Mouse (Mus musculus) hindbrain, embryonic 16.5 days (tissue): ENCODE data around the gene Zfp691. TPM values are rescaled to one million over a fixed set of nuclear protein-coding genes. Genes with fewer than 3 reads are reported as not detected.
A peak's percentile ranks its signal among the peaks of the same experiment; 100 is the strongest.

Experiments used
- ATAC-seq: fragments of 200-750 bp; cut with Nextera tagmentation; 2 replicates; pipeline ENCODE4 v1.8.0; 2017; ENCODE audit warnings: moderate TSS enrichment, moderate library complexity
- H3K27ac ChIP-seq: fragments of 300-500 bp; sonication (generic); 2 replicates; pipeline ENCODE4 v1.5.1; 2014; ENCODE audit warnings: low read depth, mild to moderate bottlenecking, control low read depth, low read length, moderate library complexity
- H3K27me3 ChIP-seq: fragments of 300-500 bp; sonication (generic); replicated peaks from 2 replicates; pipeline ENCODE4 v1.6.1; 2014; ENCODE audit warnings: low read length; ENCODE audit not compliant: control insufficient read depth, insufficient read depth
- H3K36me3 ChIP-seq: fragments of 300-500 bp; sonication (generic); 2 replicates; pipeline ENCODE4 v1.6.1; 2014; ENCODE audit warnings: mild to moderate bottlenecking, low read length, moderate library complexity, mixed read lengths; ENCODE audit not compliant: control insufficient read depth, insufficient read depth
- H3K4me1 ChIP-seq: fragments of 300-500 bp; sonication (generic); 2 replicates; pipeline ENCODE4 v1.6.1; 2014; ENCODE audit warnings: low read depth, low read length; ENCODE audit not compliant: control insufficient read depth, insufficient read depth
- H3K4me2 ChIP-seq: fragments of 300-500 bp; sonication (generic); 2 replicates; pipeline ENCODE4 v1.6.1; 2014; ENCODE audit warnings: mild to moderate bottlenecking, low read length, control low read depth, moderate library complexity
- H3K4me3 ChIP-seq: fragments of 300-500 bp; sonication (generic); 2 replicates; pipeline ENCODE4 v1.5.1; 2014; ENCODE audit warnings: mild to moderate bottlenecking, low read length, control low read depth, moderate library complexity
- H3K9ac ChIP-seq: fragments of 300-500 bp; sonication (generic); 2 replicates; pipeline ENCODE4 v1.6.1; 2014; ENCODE audit warnings: low read depth, mild to moderate bottlenecking, control low read depth, low read length, moderate library complexity
- H3K9me3 ChIP-seq: fragments of 300-500 bp; sonication (generic); 2 replicates; pipeline ENCODE4 v1.6.1; 2014; ENCODE audit warnings: mild to moderate bottlenecking, low read length, moderate library complexity; ENCODE audit not compliant: control insufficient read depth
- WGBS: fragments of 180-500 bp; shearing (Covaris S2); extraction: QIAGEN DNeasy Blood & Tissue Kit; methylation state at CpG from one replicate; pipeline ENCODE4 v1.1.7; 2014; 5-methylcytosine and 5-hydroxymethylcytosine counted together
- polyA plus RNA-seq: library from polyadenylated mRNA; unstranded; fragments of >200 nt; fragmentation: Nextera tagmentation; extraction: Ambion mirVana; gene quantifications from 2 replicates; pipeline ENCODE4 v1.2.1, GENCODE M21; 2015

The Zfp691 gene
- polyA plus RNA-seq, 1 experiment from 2014 or later = 2.9 TPM

GRCm38 (mm10) chr4:119178331-119178730 is 4.3 kb upstream of the Zfp691 start:
- ATAC-seq = no peak
- no peaks in the 10 kb centered on the region for H3K9me3 ChIP-seq
- peaks cover 5% of the 10 kb centered on the region for H3K4me1 ChIP-seq
- H3K4me2 ChIP-seq = no peak overlapping the region
- H3K27me3 ChIP-seq = no peaks in the 10 kb centered on the region
- no peaks in the 10 kb centered on the region for H3K36me3 ChIP-seq
- H3K4me3 ChIP-seq = no peak overlapping the region
- H3K27ac ChIP-seq = no peak overlapping the region
- 78% methylated on average over 18 of the region's 18 CpGs for WGBS
- no peak overlapping the region for H3K9ac ChIP-seq

GRCm38 (mm10) chr4:119177702-119178101 is 3.7 kb upstream of the Zfp691 start:
- Histone ChIP-seq H3K9me3 (no peaks in the 10 kb centered on the region), H3K4me1 (peaks cover 11% of the 10 kb centered on the region), H3K36me3 (no peaks in the 10 kb centered on the region), H3K4me3 (no peak overlapping the region), H3K27ac (no peak overlapping the region), H3K4me2 (no peak overlapping the region), H3K9ac (no peak overlapping the region), H3K27me3 (no peaks in the 10 kb centered on the region)
- 78% methylated on average over 5 of the region's 5 CpGs for WGBS
- ATAC-seq = no peak

- H3K4me2 ChIP-seq = peak overlapping the region; percentile 84
- WGBS = 38% methylated on average over 18 of the region's 18 CpGs
- H3K27me3 ChIP-seq = no peaks in the 10 kb centered on the region
- H3K9me3 ChIP-seq = no peaks in the 10 kb centered on the region
- peak overlapping the region; percentile 74 for H3K27ac ChIP-seq
- H3K4me1 ChIP-seq = peaks cover 13% of the 10 kb centered on the region
- ATAC-seq = no peak
- H3K36me3 ChIP-seq = no peaks in the 10 kb centered on the region; the same call in 1 of the 2 replicates
- peak overlapping the region; percentile 83 for H3K9ac ChIP-seq
- peak overlapping the region; percentile 62 for H3K4me3 ChIP-seq
These were observed 910 bp downstream of the Zfp691 start for GRCm38 (mm10) chr4:119172919-119173650.

DNA sequence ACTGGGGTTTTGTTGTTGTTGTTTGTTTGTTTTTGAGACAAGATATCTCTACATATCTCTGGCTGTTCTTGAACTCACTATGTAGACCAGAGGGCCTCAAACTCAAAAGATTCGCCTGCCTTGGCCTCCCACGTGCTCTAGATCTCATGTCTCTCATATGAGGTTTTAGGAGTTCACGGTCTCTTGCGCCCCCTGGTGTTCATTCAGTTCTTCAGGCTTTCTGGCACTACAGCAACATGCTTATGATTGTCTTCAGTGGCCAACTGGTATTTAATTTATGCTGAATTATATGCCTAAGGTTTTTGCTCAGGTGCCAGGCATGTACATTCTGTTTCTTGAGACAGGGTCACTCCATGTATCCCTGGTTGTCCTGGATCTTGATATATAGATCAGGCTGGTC is 6.3 kb downstream of the Zfp691 start:
- 2% methylated on average over 4 of the region's 4 CpGs for WGBS

DNA sequence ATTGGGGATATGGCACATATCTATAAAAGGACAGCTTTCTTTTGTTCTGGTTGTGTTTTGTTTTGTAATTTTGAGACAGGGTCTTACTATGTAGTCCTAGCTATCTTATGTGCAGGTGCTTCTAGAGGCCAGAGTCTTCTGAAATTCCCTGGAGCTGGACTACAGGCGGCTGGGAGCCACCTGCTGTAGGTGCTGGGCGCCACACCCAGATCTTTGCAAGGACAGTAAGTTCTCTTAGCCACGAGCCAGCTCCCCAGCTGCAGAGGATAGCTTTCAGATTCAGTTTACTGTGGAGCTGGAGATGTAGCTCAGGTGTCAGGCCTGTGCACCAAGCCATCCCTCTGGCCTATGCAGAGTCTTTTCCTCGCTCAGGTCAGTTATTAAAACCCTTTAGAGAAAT is 6.9 kb downstream of the Zfp691 start:
- Histone ChIP-seq H3K27me3 (no peaks in the 10 kb centered on the region), H3K4me1 (no peaks in the 10 kb centered on the region), H3K9ac (no peak overlapping the region), H3K36me3 (no peaks in the 10 kb centered on the region; the same call in 1 of the 2 replicates), H3K9me3 (no peaks in the 10 kb centered on the region), H3K27ac (no peak overlapping the region), H3K4me3 (no peak overlapping the region), H3K4me2 (no peak overlapping the region)
- ATAC-seq = no peak
- WGBS = 92% methylated on average over 4 of the region's 4 CpGs

More for the DNA sequence above, 6.3 kb downstream of the Zfp691 start:
- H3K9ac ChIP-seq = no peak overlapping the region
- no peak overlapping the region for H3K27ac ChIP-seq
- H3K27me3 ChIP-seq = no peaks in the 10 kb centered on the region
- ATAC-seq = peak; percentile 53; the same call in 1 of the 2 replicates
- no peak overlapping the region for H3K4me3 ChIP-seq
- peaks cover 2% of the 10 kb centered on the region for H3K4me1 ChIP-seq
- no peaks in the 10 kb centered on the region for H3K9me3 ChIP-seq
- H3K4me2 ChIP-seq = no peak overlapping the region
- H3K36me3 ChIP-seq = no peaks in the 10 kb centered on the region; the same call in 1 of the 2 replicates

DNA sequence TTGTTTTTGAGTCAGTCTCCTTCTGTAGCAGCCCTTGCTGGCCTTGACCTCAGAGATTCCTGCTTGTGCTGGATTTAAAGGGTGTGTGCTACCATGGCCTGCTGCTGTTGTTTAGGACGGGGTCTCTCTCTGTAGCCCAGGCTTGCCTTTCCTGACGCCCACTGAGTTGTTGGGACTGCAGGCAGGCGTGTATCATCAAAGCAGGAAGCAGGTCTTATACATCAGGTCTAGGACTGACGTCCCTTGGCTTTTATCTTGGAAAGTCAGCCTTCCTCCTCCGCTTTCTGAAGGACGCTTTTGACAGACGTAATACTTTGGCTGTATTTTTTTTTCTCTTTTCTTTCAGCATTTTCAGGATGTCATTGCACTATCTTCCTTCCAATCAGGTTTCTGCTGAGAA is 8.1 kb downstream of the Zfp691 start:
- Histone ChIP-seq H3K4me1 (no peaks in the 10 kb centered on the region), H3K27me3 (no peaks in the 10 kb centered on the region), H3K27ac (no peak overlapping the region), H3K9ac (no peak overlapping the region), H3K9me3 (no peaks in the 10 kb centered on the region), H3K4me2 (no peak overlapping the region), H3K4me3 (no peak overlapping the region), H3K36me3 (no peaks in the 10 kb centered on the region; the same call in 1 of the 2 replicates)
- 86% methylated on average over 7 of the region's 7 CpGs for WGBS
- no peak for ATAC-seq

DNA sequence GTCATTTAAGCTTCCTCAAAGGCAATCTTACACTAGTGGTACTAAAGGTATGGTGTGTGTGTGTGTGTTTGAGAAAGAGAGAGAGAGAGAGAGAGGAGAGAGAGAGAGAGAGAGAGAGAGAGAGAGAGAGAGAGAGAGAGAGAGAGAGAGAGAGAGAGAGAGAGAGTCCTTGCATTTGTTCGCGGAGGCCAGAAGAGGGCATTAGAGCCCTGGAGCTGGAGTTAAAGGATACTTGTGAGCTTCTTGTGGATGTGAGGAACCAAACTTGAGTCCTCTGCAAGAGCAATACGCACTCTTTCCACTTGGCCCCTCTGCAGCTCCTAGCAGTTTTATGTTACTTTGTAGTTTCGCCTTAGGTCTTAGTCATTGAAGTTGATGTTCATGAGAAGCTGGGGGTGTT is 11.0 kb downstream of the Zfp691 start:
- Histone ChIP-seq H3K27me3 (no peaks in the 10 kb centered on the region), H3K4me3 (no peak overlapping the region), H3K4me1 (no peaks in the 10 kb centered on the region), H3K9me3 (no peaks in the 10 kb centered on the region), H3K27ac (no peak overlapping the region), H3K36me3 (no peaks in the 10 kb centered on the region), H3K4me2 (no peak overlapping the region), H3K9ac (no peak overlapping the region)
- no peak for ATAC-seq
- 76% methylated on average over 4 of the region's 4 CpGs for WGBS

DNA sequence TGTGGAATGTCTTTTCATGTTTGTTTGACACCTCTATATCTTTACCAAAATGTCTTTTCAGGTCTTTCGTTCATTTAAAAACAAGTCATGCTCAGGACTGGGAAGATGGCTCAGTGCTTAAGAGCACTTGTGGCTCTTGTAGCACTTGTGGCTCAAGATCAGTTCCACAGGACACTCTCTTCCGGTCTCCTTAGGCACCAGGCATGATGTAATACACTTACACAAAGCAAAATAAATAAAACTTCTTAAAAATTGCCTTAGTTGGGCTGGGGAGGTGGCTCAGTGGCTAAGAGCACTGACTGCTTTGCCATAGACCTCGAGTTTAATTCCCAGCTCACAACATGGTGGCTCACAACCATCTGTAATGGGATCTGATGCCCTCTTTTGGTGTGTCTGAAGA is 12.6 kb downstream of the Zfp691 start:
- H3K36me3 ChIP-seq = no peaks in the 10 kb centered on the region
- no peaks in the 10 kb centered on the region for H3K27me3 ChIP-seq
- no peaks in the 10 kb centered on the region for H3K9me3 ChIP-seq
- ATAC-seq = no peak
- H3K4me3 ChIP-seq = no peak overlapping the region
- H3K9ac ChIP-seq = no peak overlapping the region
- no peaks in the 10 kb centered on the region for H3K4me1 ChIP-seq
- 77% methylated on average over 3 of the region's 3 CpGs for WGBS
- H3K27ac ChIP-seq = no peak overlapping the region
- no peak overlapping the region for H3K4me2 ChIP-seq

DNA sequence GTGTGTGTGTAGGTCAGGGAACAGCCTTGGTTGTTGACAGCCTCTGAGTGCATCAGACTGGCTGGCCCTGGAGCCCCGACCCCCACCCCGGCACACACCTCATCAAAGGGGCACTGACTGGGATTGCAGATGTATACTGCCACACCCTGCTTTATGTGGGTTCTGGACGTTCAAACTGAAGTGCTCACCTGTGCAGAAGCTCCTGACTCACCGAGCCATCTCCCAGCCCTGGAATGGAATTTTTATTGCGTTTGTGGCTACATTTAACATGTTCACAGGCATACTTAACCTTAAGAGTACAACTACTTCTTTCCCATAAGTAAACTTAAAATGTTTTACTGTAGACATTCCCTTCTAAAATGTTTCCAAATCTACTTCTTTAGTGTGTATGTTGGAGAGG is 16.1 kb downstream of the Zfp691 start:
- WGBS = 88% methylated on average over 5 of the region's 5 CpGs
- Histone ChIP-seq H3K4me3 (no peak overlapping the region), H3K4me2 (no peak overlapping the region), H3K36me3 (no peaks in the 10 kb centered on the region), H3K27ac (no peak overlapping the region), H3K4me1 (no peaks in the 10 kb centered on the region), H3K27me3 (no peaks in the 10 kb centered on the region), H3K9me3 (no peaks in the 10 kb centered on the region), H3K9ac (no peak overlapping the region)
- ATAC-seq = no peak
